Mouse (Mus musculus) heart, adult 2 months (tissue): ENCODE measurements around the gene Bud23.

Source experiments
- CTCF ChIP-seq: fragments of 200-600 bp; IDR thresholded peaks from 2 replicates; pipeline ENCODE4 v1.8.1; 2022; ENCODE audit warnings: antibody characterized with exemption, mild to moderate bottlenecking, moderate library complexity
- EP300 ChIP-seq: fragments of 200-500 bp; IDR thresholded peaks from 2 replicates; pipeline ENCODE4 v1.6.1; 2011; ENCODE audit warnings: low read depth, low read length, control low read depth; ENCODE audit not compliant: insufficient read depth

DNA sequence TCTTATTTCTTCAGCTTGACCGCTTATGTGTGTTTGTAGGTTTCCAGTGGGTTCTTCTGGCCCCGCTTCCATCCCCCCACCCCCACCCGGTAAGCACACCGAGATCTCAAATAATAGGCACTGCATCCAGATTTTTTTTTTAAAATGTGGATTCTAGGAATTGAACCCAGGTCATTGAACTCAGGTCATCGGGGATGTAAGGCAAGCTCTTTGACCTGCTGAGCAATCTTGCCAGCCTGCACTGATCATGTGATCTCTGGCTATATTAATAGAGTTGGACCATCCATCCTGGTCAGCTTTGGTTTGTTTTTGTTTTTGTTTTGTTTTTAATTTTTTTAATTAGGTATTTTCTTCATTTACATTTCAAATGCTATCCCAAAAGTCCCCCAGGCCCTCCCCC lies 32.2 kb downstream of the Bud23 start:
- TF ChIP-seq CTCF, result no peak
- TF ChIP-seq EP300, result no peak
